Mouse (Mus musculus) left cerebral cortex, adult 6 months (tissue): ENCODE results near the gene Atp5h. TPM values are rescaled to one million over a fixed set of nuclear protein-coding genes. Genes with fewer than 3 reads are reported as not detected.

ENCODE experiments used
- long read RNA-seq, 2 experiments: library from polyadenylated mRNA; unstranded; transcript quantifications; one replicate each; pipeline ENCODE4 v2.0.0; 2019 to 2020
- polyA plus RNA-seq: library from polyadenylated mRNA; unstranded; fragments of <200 nt; fragmentation: Nextera tagmentation; gene quantifications from 2 replicates; pipeline ENCODE4 v1.2.3, GENCODE M21; 2021

Atp5h gene
- polyA plus RNA-seq = 1,610 and 1,643 TPM in 2 replicates
- long read RNA-seq, experiment 1, transcript Atp5h-207 (3 exons, 420 nt) = minor isoform, 6 of 156 reads
- long read RNA-seq, experiment 1, transcript Atp5h-201 (6 exons, 625 nt) = major isoform, 119 of 156 reads
- long read RNA-seq, experiment 1, transcript Atp5h-208 (5 exons, 486 nt) = minor isoform, 11 of 156 reads
- long read RNA-seq, experiment 1, transcript Atp5h-204 (4 exons, 510 nt) = minor isoform, 11 of 156 reads
- long read RNA-seq, experiment 1, partial matches to known transcripts = 1 of 156 reads
- long read RNA-seq, experiment 1, other reads (novel, unspliced or antisense) = 7 of 156 reads
- long read RNA-seq, experiment 2, transcript Atp5h-208 (5 exons, 486 nt) = minor isoform, 56 of 819 reads
- long read RNA-seq, experiment 2, transcript Atp5h-201 (6 exons, 625 nt) = major isoform, 678 of 819 reads
- long read RNA-seq, experiment 2, transcript Atp5h-204 (4 exons, 510 nt) = minor isoform, 17 of 819 reads
- long read RNA-seq, experiment 2, partial matches to known transcripts = 4 of 819 reads
- long read RNA-seq, experiment 2, other reads (novel, unspliced or antisense) = 55 of 819 reads

GRCm38 (mm10) chr11:115419531-115420237 is at the start of gene Atp5h, which contains the start of gene Kctd2:
TSS of gene Atp5h (minus strand) at chr11:115419962.
TSS of gene Kctd2 (plus strand) at chr11:115420128.

GRCm38 (mm10) chr11:115462243-115462891 is 42.6 kb upstream of the Atp5h start, which contains the start of gene Slc16a5:
TSS of gene Slc16a5 (plus strand) at chr11:115462474.

GRCm38 (mm10) chr11:115439906-115440595 is 20.3 kb upstream of the Atp5h start, which contains the start of gene Trim80:
TSS of gene Trim80 (plus strand) at chr11:115440545.

GRCm38 (mm10) chr11:115403338-115404124 is 16.2 kb downstream of the Atp5h start, which contains the start of gene Mrpl58:
TSS of gene Mrpl58 (plus strand) at chr11:115403752.

GRCm38 (mm10) chr11:115381743-115382539 is 37.8 kb downstream of the Atp5h start, which contains the start of gene Cdr2l:
TSS of gene Cdr2l (plus strand) at chr11:115381916.

GRCm38 (mm10) chr11:115367395-115367944 is 52.3 kb downstream of the Atp5h start, which contains the start of gene Hid1:
TSS of gene Hid1 (minus strand) at chr11:115367756.

Other genes starting within 250 kb of the Atp5h start
- 13.6 and 21.7 TPM in 2 replicates for gene Tmem104, start 232.5 kb downstream of the Atp5h start, polyA plus RNA-seq
- gene Nat9, start 232.1 kb downstream of the Atp5h start, polyA plus RNA-seq = 47.6 and 49.6 TPM in 2 replicates
- 2.8 and 6.7 TPM in 2 replicates for gene Grin2c, start 152.7 kb downstream of the Atp5h start, polyA plus RNA-seq
- 7.4 and 8.5 TPM in 2 replicates for gene Fdxr, start 142.9 kb downstream of the Atp5h start, polyA plus RNA-seq
- 2.0 and 2.5 TPM in 2 replicates for gene Fads6, start 122.3 kb downstream of the Atp5h start, polyA plus RNA-seq
- 1.2 and 2.5 TPM in 2 replicates for gene Otop2, start 112.8 kb downstream of the Atp5h start, polyA plus RNA-seq
- 0.27 and 0.36 TPM in 2 replicates for gene Ush1g, start 97.9 kb downstream of the Atp5h start, polyA plus RNA-seq
- 0.15 and 0.21 TPM in 2 replicates for gene Otop3, start 85.2 kb downstream of the Atp5h start, polyA plus RNA-seq
- gene Hid1, start 52.2 kb downstream of the Atp5h start, polyA plus RNA-seq = 58.1 and 64.1 TPM in 2 replicates
- gene Cdr2l, start 38.0 kb downstream of the Atp5h start, polyA plus RNA-seq = 6.6 and 13.2 TPM in 2 replicates
- gene Mrpl58, start 16.2 kb downstream of the Atp5h start, polyA plus RNA-seq = 211 and 277 TPM in 2 replicates
- gene Kctd2, start 166 bp upstream of the Atp5h start, polyA plus RNA-seq = 8.4 and 9.6 TPM in 2 replicates
- gene Trim80, start 20.6 kb upstream of the Atp5h start, polyA plus RNA-seq = not detected in 2 replicates
- gene Slc16a5, start 42.5 kb upstream of the Atp5h start, polyA plus RNA-seq = 0.15 and 0.38 TPM in 2 replicates
- gene Armc7, start 55.7 kb upstream of the Atp5h start, polyA plus RNA-seq = 8.7 and 8.9 TPM in 2 replicates
- gene Nt5c, start 71.9 kb upstream of the Atp5h start, polyA plus RNA-seq = 122 and 134 TPM in 2 replicates
- 221 and 286 TPM in 2 replicates for gene Jpt1, start 94.4 kb upstream of the Atp5h start, polyA plus RNA-seq
- gene Sumo2, start 116.3 kb upstream of the Atp5h start, polyA plus RNA-seq = 614 and 680 TPM in 2 replicates
- gene Nup85, start 144.5 kb upstream of the Atp5h start, polyA plus RNA-seq = 24.0 and 25.4 TPM in 2 replicates
- 52.9 and 69.6 TPM in 2 replicates for gene Mrps7, start 184.0 kb upstream of the Atp5h start, polyA plus RNA-seq
- 5.6 and 19.8 TPM in 2 replicates for gene Gga3, start 184.1 kb upstream of the Atp5h start, polyA plus RNA-seq
- 21.1 and 23.1 TPM in 2 replicates for gene Mif4gd, start 193.0 kb upstream of the Atp5h start, polyA plus RNA-seq
- 42.4 and 49.2 TPM in 2 replicates for gene Slc25a19, start 208.3 kb upstream of the Atp5h start, polyA plus RNA-seq